Mouse (Mus musculus) liver, embryonic 11.5 days (tissue): Measurements from ENCODE around the gene Neu4. TPM values are rescaled to one million over a fixed set of nuclear protein-coding genes. Genes with fewer than 3 reads are reported as not detected.
"Not testable (repeated sequence)": the region's sequence is repeated elsewhere in the genome, so short reads cannot be mapped to it uniquely, and the experiment has no call there.

ENCODE experiments used
- ATAC-seq: fragments of 200-750 bp; cut with Nextera tagmentation; replicated peaks from 2 replicates; pipeline ENCODE4 v1.8.0; 2017; ENCODE audit warnings: moderate number of reproducible peaks, mild to moderate bottlenecking, moderate TSS enrichment, moderate library complexity; ENCODE audit not compliant: low FRiP score
- DNase-seq: peaks from one replicate; pipeline ENCODE4 v3.0.0-alpha.2; 2017; ENCODE audit warnings: low spot score
- H3K27ac ChIP-seq: fragments of 300-500 bp; sonication (generic); 2 replicates; pipeline ENCODE4 v1.5.1; 2014; ENCODE audit warnings: mild to moderate bottlenecking, low read depth, low read length, control low read depth
- H3K27me3 ChIP-seq: fragments of 300-500 bp; sonication (generic); replicated peaks from 2 replicates; pipeline ENCODE4 v1.6.1; 2014; ENCODE audit warnings: low read length, mixed read lengths; ENCODE audit not compliant: control insufficient read depth, insufficient read depth
- H3K36me3 ChIP-seq: fragments of 300-500 bp; sonication (generic); 2 replicates; pipeline ENCODE4 v1.6.1; 2014; ENCODE audit warnings: mild to moderate bottlenecking, low read length, moderate library complexity, mixed read lengths; ENCODE audit not compliant: control insufficient read depth, insufficient read depth
- H3K4me1 ChIP-seq: fragments of 300-500 bp; sonication (generic); replicated peaks from 2 replicates; pipeline ENCODE4 v1.6.1; 2014; ENCODE audit warnings: low read length, mixed read lengths; ENCODE audit not compliant: control insufficient read depth, insufficient read depth
- H3K4me2 ChIP-seq: fragments of 300-500 bp; sonication (generic); 2 replicates; pipeline ENCODE4 v1.6.1; 2014; ENCODE audit warnings: mild to moderate bottlenecking, control low read depth, moderate library complexity
- H3K4me3 ChIP-seq: fragments of 300-500 bp; sonication (generic); 2 replicates; pipeline ENCODE4 v1.5.1; 2014; ENCODE audit warnings: low read depth, low read length, control low read depth
- H3K9ac ChIP-seq: fragments of 300-500 bp; sonication (generic); 2 replicates; pipeline ENCODE4 v1.6.1; 2014; ENCODE audit warnings: low read depth, low read length, control low read depth
- H3K9me3 ChIP-seq: fragments of 300-500 bp; sonication (generic); 2 replicates; pipeline ENCODE4 v1.6.1; 2016; ENCODE audit warnings: low read length, inconsistent platforms, mixed read lengths; ENCODE audit not compliant: control insufficient read depth
- WGBS: fragments of 180-500 bp; shearing (Covaris S2); extraction: QIAGEN DNeasy Blood & Tissue Kit; methylation state at CpG from one replicate; pipeline ENCODE4 v1.1.7; 2014; 5-methylcytosine and 5-hydroxymethylcytosine counted together
- polyA plus RNA-seq: library from polyadenylated mRNA; unstranded; fragments of >200 nt; fragmentation: Nextera tagmentation; extraction: Ambion mirVana; gene quantifications from 2 replicates; pipeline ENCODE4 v1.2.1, GENCODE M21; 2014

Neu4 gene
- not detected in 2 replicates for polyA plus RNA-seq

DNA sequence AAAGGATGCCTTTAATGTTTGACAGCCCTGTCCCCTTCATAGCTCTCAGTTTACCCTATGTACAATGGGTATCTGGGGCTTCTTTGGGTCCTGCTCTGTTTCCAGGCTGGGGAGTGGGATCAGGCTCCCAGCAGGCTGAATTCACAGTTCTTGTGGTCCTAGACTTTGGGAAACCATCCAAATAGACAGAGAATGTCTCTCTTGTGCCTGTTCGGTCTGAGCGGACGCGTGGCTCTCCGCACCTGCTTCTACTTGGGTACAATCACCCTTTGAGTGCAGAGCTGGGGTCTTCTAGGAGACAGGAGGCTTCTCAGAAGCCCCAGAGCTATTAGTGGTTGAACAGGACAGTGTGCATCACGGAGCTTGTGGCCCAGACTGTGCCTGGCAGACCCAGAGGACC lies at the start of gene Neu4:
Gene Neu4 (plus strand): TSS at position 301 of the 400 bp plus-strand sequence.
- Histone ChIP-seq H3K4me2 (no peak within 1 kb of the TSS), H3K9me3 (no peaks in the 10 kb centered on the region), H3K4me1 (no peaks in the 10 kb centered on the region), H3K36me3 (no peaks in the 10 kb centered on the region), H3K27me3 (no peaks in the 10 kb centered on the region), H3K4me3 (no peak within 1 kb of the TSS), H3K9ac (no peak within 1 kb of the TSS), H3K27ac (no peak within 1 kb of the TSS)
- DNase-seq (no peak), ATAC-seq (no peak)
- 84% methylated on average over 6 of the region's 6 CpGs for WGBS

DNA sequence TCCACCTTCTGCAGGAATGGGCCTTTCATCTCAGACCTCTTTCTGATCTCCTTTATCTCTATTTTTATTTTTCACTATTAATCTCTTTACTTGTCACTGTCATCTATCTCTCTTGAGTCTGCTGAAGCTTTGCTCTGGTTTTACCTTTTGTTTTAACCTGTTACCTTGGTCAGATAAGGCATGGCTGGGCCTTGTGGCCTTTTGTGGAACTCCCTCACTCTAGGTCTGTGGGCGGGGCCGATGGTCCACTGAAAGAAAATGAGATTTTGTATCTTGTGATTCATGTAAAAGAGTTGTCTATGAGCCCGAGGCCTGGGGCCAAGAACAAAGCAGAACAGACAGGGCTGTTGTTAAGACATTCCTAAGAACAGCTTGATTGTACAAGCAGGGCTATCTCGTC lies 49.5 kb upstream of the Neu4 start:
- H3K9me3 ChIP-seq, H3K4me3 ChIP-seq, H3K36me3 ChIP-seq, H3K27ac ChIP-seq, H3K9ac ChIP-seq, H3K4me2 ChIP-seq, H3K27me3 ChIP-seq, H3K4me1 ChIP-seq, DNase-seq, ATAC-seq: not testable (repeated sequence)
- WGBS, result no CpG with 5 or more reads among the region's 4 CpGs

DNA sequence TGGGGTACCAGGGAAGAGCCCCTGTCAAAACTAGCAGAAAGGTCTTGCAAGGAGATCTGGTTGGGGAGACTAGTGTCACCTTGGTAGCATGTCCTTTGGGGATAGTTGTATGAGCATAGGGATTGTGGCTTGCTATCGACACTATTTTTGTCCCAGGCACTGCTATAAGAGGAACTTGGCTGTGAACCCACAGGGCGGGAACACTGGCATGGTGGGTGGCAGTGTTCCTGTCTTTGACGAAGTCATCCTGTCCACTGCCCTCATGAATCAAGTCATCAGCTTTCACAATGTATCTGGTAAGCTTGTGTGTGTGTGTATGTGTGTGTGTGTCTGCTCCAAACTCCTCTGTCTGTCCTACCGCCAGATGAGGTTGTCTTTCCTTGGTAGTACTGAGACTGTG lies 44.5 kb upstream of the Neu4 start:
- ATAC-seq, H3K9me3 ChIP-seq, H3K36me3 ChIP-seq, H3K27me3 ChIP-seq, H3K4me2 ChIP-seq, H3K4me3 ChIP-seq, DNase-seq, H3K4me1 ChIP-seq, H3K27ac ChIP-seq, H3K9ac ChIP-seq: not testable (repeated sequence)
- 57% methylated on average over 1 of the region's 4 CpGs for WGBS

DNA sequence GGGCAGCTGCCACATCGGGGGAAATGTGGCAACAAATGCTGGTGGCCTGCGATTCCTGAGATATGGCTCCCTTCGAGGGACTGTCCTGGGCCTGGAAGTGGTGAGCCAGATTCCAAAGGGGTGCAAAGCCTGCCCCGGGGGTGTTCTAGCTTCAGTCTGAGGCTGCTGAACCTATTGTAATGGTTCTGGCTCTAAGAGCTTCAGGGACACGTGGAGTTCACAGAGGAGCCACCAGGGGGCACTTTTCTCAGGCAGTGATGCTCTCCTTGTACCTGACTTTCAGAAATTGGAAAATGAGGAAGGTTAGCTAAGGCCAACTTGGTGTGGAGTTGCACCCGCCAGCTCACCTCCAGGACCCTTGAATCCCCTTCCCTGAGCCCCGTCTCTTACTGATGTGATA lies 42.0 kb upstream of the Neu4 start:
- H3K9ac ChIP-seq, ATAC-seq, H3K9me3 ChIP-seq, H3K27me3 ChIP-seq, H3K4me1 ChIP-seq, DNase-seq, H3K27ac ChIP-seq, H3K4me3 ChIP-seq, H3K36me3 ChIP-seq, H3K4me2 ChIP-seq: not testable (repeated sequence)
- WGBS, result no CpG with 5 or more reads among the region's 7 CpGs

DNA sequence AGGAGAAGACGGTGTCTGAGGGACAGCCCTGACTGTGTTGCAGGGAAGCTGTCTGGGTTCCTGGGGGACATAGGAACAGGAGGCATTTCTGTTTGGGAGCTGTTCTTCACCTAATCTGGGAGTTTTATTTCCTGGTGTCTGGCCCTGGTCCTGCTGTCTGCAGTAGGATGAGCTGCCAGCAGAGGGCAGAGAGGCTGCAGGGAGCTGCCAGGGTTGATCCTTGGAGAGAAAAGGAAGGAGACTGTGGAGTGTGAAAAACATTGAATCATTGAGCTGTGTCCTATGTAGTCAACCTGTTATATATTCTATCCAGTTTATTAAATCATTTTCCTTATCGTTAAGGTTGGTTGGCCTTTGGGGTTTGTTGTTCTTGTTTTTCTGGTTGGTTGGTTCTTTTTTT lies 39.3 kb upstream of the Neu4 start:
- DNase-seq, H3K4me3 ChIP-seq, ATAC-seq: not testable (repeated sequence)

DNA sequence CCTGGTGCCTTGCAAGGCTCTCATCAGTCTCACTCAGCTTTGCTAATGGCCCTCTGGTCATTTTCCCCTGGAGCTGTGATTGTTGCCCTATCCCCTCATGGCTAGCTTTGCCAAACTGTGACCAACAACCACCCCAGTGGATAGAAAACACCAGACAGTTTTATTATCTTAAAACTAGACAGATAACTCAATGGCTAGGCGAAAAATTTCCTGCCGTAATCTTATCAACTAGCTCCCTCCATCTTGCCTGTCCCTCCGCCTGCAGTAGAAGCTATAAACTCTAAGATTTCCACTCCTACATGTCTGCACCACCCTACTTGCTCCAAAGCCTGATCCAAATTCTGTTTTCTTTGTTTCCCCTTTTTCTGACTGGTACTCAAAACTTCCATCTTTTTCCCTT lies 34.1 kb upstream of the Neu4 start:
- Histone ChIP-seq H3K4me2 (no peak overlapping the region), H3K27me3 (no peaks in the 10 kb centered on the region), H3K4me1 (no peaks in the 10 kb centered on the region), H3K9me3 (no peaks in the 10 kb centered on the region), H3K9ac (no peak overlapping the region), H3K4me3 (no peak overlapping the region), H3K36me3 (no peaks in the 10 kb centered on the region), H3K27ac (no peak overlapping the region)
- WGBS, result 58% methylated on average over 3 of the region's 3 CpGs
- DNase-seq (no peak), ATAC-seq (no peak)

More for the DNA sequence above, 39.3 kb upstream of the Neu4 start:
- no CpG with 5 or more reads among the region's 2 CpGs for WGBS
- H3K4me2 ChIP-seq, H3K27me3 ChIP-seq, H3K27ac ChIP-seq, H3K4me1 ChIP-seq, H3K9ac ChIP-seq, H3K36me3 ChIP-seq, H3K9me3 ChIP-seq: not testable (repeated sequence)

DNA sequence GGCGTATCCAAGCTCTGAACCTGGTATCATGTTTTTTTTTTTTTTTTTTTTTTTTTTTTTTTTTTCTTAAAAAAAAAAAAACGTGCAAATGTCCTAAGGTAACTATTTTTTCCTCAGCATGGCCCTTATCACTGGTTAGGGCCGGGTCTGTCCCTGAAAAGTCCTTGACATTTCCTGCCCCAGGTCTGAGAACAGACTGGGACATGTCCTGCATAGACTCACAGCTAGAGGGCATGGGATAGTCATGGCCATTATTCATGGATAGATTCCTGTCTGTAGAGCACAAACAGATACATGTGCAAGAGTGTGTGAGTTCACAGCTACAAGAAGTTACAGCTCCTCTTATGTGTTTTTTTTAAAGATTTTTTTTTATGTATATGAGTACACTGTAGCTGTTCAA lies 31.5 kb upstream of the Neu4 start:
- H3K9me3 ChIP-seq, result no peaks in the 10 kb centered on the region
- H3K4me3 ChIP-seq, result no peak overlapping the region
- H3K27ac ChIP-seq, result no peak overlapping the region
- H3K4me1 ChIP-seq, result no peaks in the 10 kb centered on the region
- H3K9ac ChIP-seq, result no peak overlapping the region
- no peaks in the 10 kb centered on the region for H3K36me3 ChIP-seq
- no peak for ATAC-seq
- no peak overlapping the region for H3K4me2 ChIP-seq
- no peaks in the 10 kb centered on the region for H3K27me3 ChIP-seq
- 47% methylated on average over 3 of the region's 3 CpGs for WGBS
- no peak for DNase-seq

DNA sequence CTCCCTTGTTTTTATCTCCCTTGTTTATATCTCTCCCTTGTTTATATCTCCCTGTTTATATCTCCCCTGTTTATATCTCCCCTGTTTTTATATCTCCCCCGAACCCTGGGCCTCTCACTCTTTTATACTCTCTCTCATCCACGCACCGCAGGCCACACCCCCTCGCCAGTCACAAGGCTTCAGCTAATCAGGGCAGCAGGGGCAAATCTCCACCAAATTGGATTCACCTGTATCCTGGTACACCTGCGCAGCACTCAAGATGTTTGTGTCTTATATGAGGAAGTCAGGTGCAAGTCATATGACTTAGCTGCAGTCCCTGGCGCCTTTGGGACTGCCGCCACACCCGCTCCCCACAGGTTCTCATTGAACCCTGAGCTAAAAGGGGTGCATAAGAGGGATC lies 30.0 kb upstream of the Neu4 start, which contains the start of gene Gal3st2c:
Gene Gal3st2c (plus strand): TSS at position 301 of the 400 bp plus-strand sequence.
- not testable (repeated sequence) for H3K9me3 ChIP-seq, H3K36me3 ChIP-seq, H3K9ac ChIP-seq, ATAC-seq, H3K27me3 ChIP-seq, H3K4me3 ChIP-seq, H3K27ac ChIP-seq, H3K4me1 ChIP-seq, DNase-seq, H3K4me2 ChIP-seq
- WGBS, result 82% methylated on average over 7 of the region's 8 CpGs

DNA sequence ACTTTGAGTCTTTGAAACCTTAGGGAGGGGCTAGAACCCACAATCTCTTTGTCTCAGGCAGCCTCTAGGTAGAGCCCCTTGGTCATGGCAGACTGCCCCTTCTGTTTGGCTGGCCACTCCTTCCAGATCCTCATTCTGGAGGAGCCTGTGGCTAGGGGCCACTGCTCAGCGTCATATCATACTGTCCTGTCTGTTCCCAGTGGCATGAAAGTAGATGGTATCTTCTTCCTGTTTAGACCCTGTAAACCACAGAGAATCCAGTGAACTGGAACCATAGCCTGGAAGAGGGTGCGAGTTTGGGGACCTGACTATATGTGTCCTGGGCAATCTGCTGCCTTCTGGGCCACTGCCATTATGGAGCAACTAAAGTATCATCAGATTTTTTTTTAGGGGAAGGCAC lies 29.2 kb upstream of the Neu4 start:
- not testable (repeated sequence) for H3K9me3 ChIP-seq, H3K4me3 ChIP-seq, DNase-seq, H3K9ac ChIP-seq, H3K27ac ChIP-seq, H3K4me2 ChIP-seq, H3K4me1 ChIP-seq, H3K36me3 ChIP-seq, H3K27me3 ChIP-seq
- 25% methylated on average over 2 of the region's 2 CpGs for WGBS
- 0 out of 2 replicates have a peak, but pooled peaks have one; percentile 18 for ATAC-seq
